Mouse (Mus musculus): ENCODE measurements around the gene Rundc3a. TPM values are rescaled to one million over a fixed set of nuclear protein-coding genes. Genes with fewer than 3 reads are reported as not detected.

The Rundc3a gene
- polyA plus RNA-seq, 2 experiments = 1.0 to 3.2 TPM

- DNase-seq (ENCODE audit: low spot score) (no peak), ATAC-seq (ENCODE audit: low FRiP score, low read depth) (no peak)
- H3K36me3 ChIP-seq (ENCODE audit: control insufficient read depth, insufficient read depth, low read length) = no peaks in the 10 kb centered on the region
- H3K27ac ChIP-seq (replicated peaks; ENCODE audit: low read depth, low read length) = no peak overlapping the region
- peaks cover 11% of the 10 kb centered on the region; the same call in 1 of the 2 replicates for H3K27me3 ChIP-seq (ENCODE audit: control insufficient read depth, insufficient read depth, low read length)
- TF ChIP-seq POLR2A (IDR thresholded peaks at IDR 0.05; ENCODE audit: borderline replicate concordance, extremely low read depth, insufficient read depth, insufficient read length) = no peak
- H3K9me3 ChIP-seq (ENCODE audit: control insufficient read depth, low read length) = no peaks in the 10 kb centered on the region
- peak overlapping the region; percentile 35 for H3K4me3 ChIP-seq (replicated peaks; ENCODE audit: low read length)
- H3K4me2 ChIP-seq (replicated peaks; ENCODE audit: low read depth, low read length, severe bottlenecking) = peak overlapping the region; percentile 94
- peaks cover 7% of the 10 kb centered on the region for H3K4me1 ChIP-seq (ENCODE audit: control insufficient read depth, insufficient read depth, low read length)
- H3K9ac ChIP-seq (ENCODE audit: low read depth, low read length, severe bottlenecking) = no peak overlapping the region
- WGBS = 8% methylated on average over 17 of the region's 17 CpGs
Observed at GRCm38 (mm10) chr11:102393719-102394420, 667 bp downstream of the Rundc3a start.

- H3K4me2 ChIP-seq (replicated peaks; ENCODE audit: low read depth, low read length, severe bottlenecking) = no peak overlapping the region
- H3K36me3 ChIP-seq (ENCODE audit: control insufficient read depth, insufficient read depth, low read length) = no peaks in the 10 kb centered on the region
- H3K9ac ChIP-seq (ENCODE audit: low read depth, low read length, severe bottlenecking) = no peak overlapping the region
- H3K4me1 ChIP-seq (ENCODE audit: control insufficient read depth, insufficient read depth, low read length) = peaks cover 9% of the 10 kb centered on the region
- ATAC-seq (ENCODE audit: low FRiP score, low read depth) (no peak), DNase-seq (ENCODE audit: low spot score) (no peak)
- H3K9me3 ChIP-seq (ENCODE audit: control insufficient read depth, low read length) = no peaks in the 10 kb centered on the region
- H3K27me3 ChIP-seq (ENCODE audit: control insufficient read depth, insufficient read depth, low read length) = peaks cover 18% of the 10 kb centered on the region
- no peak for TF ChIP-seq POLR2A (IDR thresholded peaks at IDR 0.05; ENCODE audit: borderline replicate concordance, extremely low read depth, insufficient read depth, insufficient read length)
- H3K27ac ChIP-seq (replicated peaks; ENCODE audit: low read depth, low read length) = no peak overlapping the region
- 77% methylated on average over 9 of the region's 9 CpGs for WGBS
- H3K4me3 ChIP-seq (replicated peaks; ENCODE audit: low read length) = no peak overlapping the region
Observed at GRCm38 (mm10) chr11:102394421-102395124, 1.4 kb downstream of the Rundc3a start.

- Histone ChIP-seq H3K27me3 (ENCODE audit: control insufficient read depth, insufficient read depth, low read length) (peaks cover 25% of the 10 kb centered on the region), H3K4me2 (replicated peaks; ENCODE audit: low read depth, low read length, severe bottlenecking) (no peak overlapping the region), H3K36me3 (ENCODE audit: control insufficient read depth, insufficient read depth, low read length) (no peaks in the 10 kb centered on the region), H3K27ac (replicated peaks; ENCODE audit: low read depth, low read length) (no peak overlapping the region), H3K9ac (ENCODE audit: low read depth, low read length, severe bottlenecking) (no peak overlapping the region), H3K9me3 (ENCODE audit: control insufficient read depth, low read length) (no peaks in the 10 kb centered on the region), H3K4me3 (replicated peaks; ENCODE audit: low read length) (no peak overlapping the region), H3K4me1 (ENCODE audit: control insufficient read depth, insufficient read depth, low read length) (peaks cover 12% of the 10 kb centered on the region)
- WGBS = 14% methylated on average over 5 of the region's 5 CpGs
- DNase-seq (ENCODE audit: low spot score) = no peak
- no peak for TF ChIP-seq POLR2A (IDR thresholded peaks at IDR 0.05; ENCODE audit: borderline replicate concordance, extremely low read depth, insufficient read depth, insufficient read length)
- no peak for ATAC-seq (ENCODE audit: low FRiP score, low read depth)
Observed at GRCm38 (mm10) chr11:102395250-102395649, 2.0 kb downstream of the Rundc3a start.

- ATAC-seq (ENCODE audit: low FRiP score, low read depth) = no peak
- Histone ChIP-seq H3K27ac (replicated peaks; ENCODE audit: low read depth, low read length) (no peak overlapping the region), H3K9me3 (ENCODE audit: control insufficient read depth, low read length) (no peaks in the 10 kb centered on the region), H3K9ac (ENCODE audit: low read depth, low read length, severe bottlenecking) (no peak overlapping the region), H3K4me1 (ENCODE audit: control insufficient read depth, insufficient read depth, low read length) (peaks cover 12% of the 10 kb centered on the region), H3K4me3 (replicated peaks; ENCODE audit: low read length) (no peak overlapping the region), H3K36me3 (ENCODE audit: control insufficient read depth, insufficient read depth, low read length) (no peaks in the 10 kb centered on the region), H3K27me3 (ENCODE audit: control insufficient read depth, insufficient read depth, low read length) (peaks cover 34% of the 10 kb centered on the region), H3K4me2 (replicated peaks; ENCODE audit: low read depth, low read length, severe bottlenecking) (no peak overlapping the region)
- WGBS = 57% methylated on average over 6 of the region's 6 CpGs
- no peak for DNase-seq (ENCODE audit: low spot score)
- TF ChIP-seq POLR2A (IDR thresholded peaks at IDR 0.05; ENCODE audit: borderline replicate concordance, extremely low read depth, insufficient read depth, insufficient read length) = no peak
Observed at GRCm38 (mm10) chr11:102396263-102396662, 3.1 kb downstream of the Rundc3a start.

GRCm38 (mm10) chr11:102396671-102397141 lies 3.5 kb downstream of the Rundc3a start:
- no peak for TF ChIP-seq POLR2A (IDR thresholded peaks at IDR 0.05; ENCODE audit: borderline replicate concordance, extremely low read depth, insufficient read depth, insufficient read length)
- H3K36me3 ChIP-seq (ENCODE audit: control insufficient read depth, insufficient read depth, low read length) = no peaks in the 10 kb centered on the region; the same call in 1 of the 2 replicates
- no peak for ATAC-seq (ENCODE audit: low FRiP score, low read depth)
- no peak overlapping the region for H3K9ac ChIP-seq (ENCODE audit: low read depth, low read length, severe bottlenecking)
- H3K4me1 ChIP-seq (ENCODE audit: control insufficient read depth, insufficient read depth, low read length) = peaks cover 12% of the 10 kb centered on the region
- no peak overlapping the region for H3K4me2 ChIP-seq (replicated peaks; ENCODE audit: low read depth, low read length, severe bottlenecking)
- H3K27ac ChIP-seq (replicated peaks; ENCODE audit: low read depth, low read length) = no peak overlapping the region
- WGBS = 78% methylated on average over 7 of the region's 7 CpGs
- no peaks in the 10 kb centered on the region for H3K9me3 ChIP-seq (ENCODE audit: control insufficient read depth, low read length)
- no peak overlapping the region for H3K4me3 ChIP-seq (replicated peaks; ENCODE audit: low read length)
- no peak for DNase-seq (ENCODE audit: low spot score)
- peaks cover 37% of the 10 kb centered on the region for H3K27me3 ChIP-seq (ENCODE audit: control insufficient read depth, insufficient read depth, low read length)

All from limb, embryonic 14.5 days (tissue).